Mouse (Mus musculus) CH12.LX (cell line): ENCODE data around the gene Fxyd1. TPM values are rescaled to one million over a fixed set of nuclear protein-coding genes. Genes with fewer than 3 reads are reported as not detected.

ENCODE experiments used
- DNase-seq: peaks from one replicate; pipeline ENCODE4 v3.0.0-alpha.2; 2013; ENCODE audit errors: extremely low read depth
- H3K27ac ChIP-seq: 2 replicates; pipeline ENCODE4 v1.5.1; 2012; ENCODE audit warnings: low read depth, mild to moderate bottlenecking, control low read depth, moderate library complexity; ENCODE audit not compliant: insufficient read depth
- H3K27me3 ChIP-seq: replicated peaks from 2 replicates; pipeline ENCODE3; 2012; ENCODE audit warnings: inconsistent platforms
- H3K36me3 ChIP-seq, 2 experiments: replicated peaks in 1 of 2; 2 replicates each; pipeline versions ENCODE3 to v1.6.1; 2012; ENCODE audit warnings: inconsistent platforms in 1 of 2, low read length in 1 of 2, mild to moderate bottlenecking in 1 of 2, mixed read lengths in 1 of 2, moderate library complexity in 1 of 2; ENCODE audit not compliant: control insufficient read depth in 1 of 2, insufficient read depth in 1 of 2
- H3K4me1 ChIP-seq, 2 experiments: 2 replicates each; pipeline ENCODE4 v1.6.1; 2012; ENCODE audit warnings: inconsistent platforms in 1 of 2, moderate library complexity in 1 of 2; ENCODE audit not compliant: insufficient read depth in 2 of 2, control insufficient read depth in 1 of 2
- H3K4me2 ChIP-seq: 2 replicates; pipeline ENCODE4 v1.6.1; 2012; ENCODE audit warnings: low read depth, mild to moderate bottlenecking, control low read depth; ENCODE audit not compliant: poor library complexity, insufficient read depth, severe bottlenecking
- H3K4me3 ChIP-seq, 3 experiments: fragments of 150-350 bp in 1 of 3; sonication (generic) in 1 of 3; replicated peaks in 1 of 3; 2 replicates each; pipeline versions ENCODE3 to v1.5.1; 2011 to 2012; ENCODE audit warnings: low read depth in 2 of 3, low read length in 2 of 3, mild to moderate bottlenecking in 2 of 3, moderate library complexity in 2 of 3, control low read depth in 1 of 3, improper control_type of control experiment in 1 of 3, inconsistent platforms in 1 of 3, mixed read lengths in 1 of 3; ENCODE audit not compliant: poor library complexity in 1 of 3
- H3K79me2 ChIP-seq: replicated peaks from 2 replicates; pipeline ENCODE4 v1.6.1; 2012; ENCODE audit warnings: mild to moderate bottlenecking, moderate library complexity; ENCODE audit not compliant: control insufficient read depth, poor library complexity, insufficient read depth, severe bottlenecking; ENCODE audit errors: extremely low read depth
- H3K9ac ChIP-seq: 2 replicates; pipeline ENCODE4 v1.6.1; 2012; ENCODE audit warnings: low read depth, mild to moderate bottlenecking, control low read depth, moderate library complexity; ENCODE audit not compliant: insufficient read depth
- H3K9me3 ChIP-seq: replicated peaks from 2 replicates; pipeline ENCODE3; 2012; ENCODE audit warnings: low read length, inconsistent platforms, mixed read lengths
- BHLHE40 ChIP-seq: IDR thresholded peaks from 2 replicates; pipeline ENCODE4 v1.6.1; 2011; ENCODE audit warnings: mild to moderate bottlenecking, low read depth, low read length, improper control_type of control experiment
- CHD1 ChIP-seq: IDR thresholded peaks from 2 replicates; pipeline ENCODE4 v1.6.1; 2012; ENCODE audit warnings: low read depth, low read length, improper control_type of control experiment, inconsistent platforms
- CHD2 ChIP-seq: IDR thresholded peaks from 2 replicates; pipeline ENCODE4 v1.6.1; 2011; ENCODE audit warnings: low read length, improper control_type of control experiment
- CTCF ChIP-seq, 2 experiments: IDR thresholded peaks in 1 of 2; conservative IDR thresholded peaks in 1 of 2; 2 replicates each; pipeline ENCODE4 v1.5.1; 2011 to 2012; ENCODE audit warnings: low read depth in 2 of 2, low read length in 2 of 2, improper control_type of control experiment in 1 of 2, inconsistent platforms in 1 of 2, mild to moderate bottlenecking in 1 of 2, moderate library complexity in 1 of 2
- ELF1 ChIP-seq: IDR thresholded peaks from 2 replicates; pipeline ENCODE4 v1.6.1; 2014; ENCODE audit warnings: low read depth, mild to moderate bottlenecking, inconsistent platforms, low read length, improper control_type of control experiment
- ETS1 ChIP-seq: conservative IDR thresholded peaks from 2 replicates; pipeline ENCODE4 v1.6.1; 2012; ENCODE audit warnings: low read depth, mild to moderate bottlenecking, inconsistent platforms, low read length, improper control_type of control experiment, moderate library complexity
- IRF4 ChIP-seq: IDR thresholded peaks from 2 replicates; pipeline ENCODE4 v1.6.1; 2014; ENCODE audit warnings: low read depth, mild to moderate bottlenecking, inconsistent platforms, low read length, improper control_type of control experiment
- JUND ChIP-seq: conservative IDR thresholded peaks from 2 replicates; pipeline ENCODE4 v1.6.1; 2011; ENCODE audit warnings: low read depth, low read length, improper control_type of control experiment
- MAX ChIP-seq: IDR thresholded peaks from 2 replicates; pipeline ENCODE4 v1.6.1; 2011; ENCODE audit warnings: low read length, improper control_type of control experiment
- MAZ ChIP-seq: IDR thresholded peaks from 2 replicates; pipeline ENCODE4 v1.6.1; 2012; ENCODE audit warnings: low read depth, mild to moderate bottlenecking, inconsistent platforms, low read length, improper control_type of control experiment, moderate library complexity
- MYC ChIP-seq: IDR thresholded peaks from 2 replicates; pipeline ENCODE4 v1.6.1; 2011; ENCODE audit warnings: low read depth, mild to moderate bottlenecking, improper control_type of control experiment, low read length
- POLR2AphosphoS2 ChIP-seq: IDR thresholded peaks from 2 replicates; pipeline ENCODE4 v1.6.1; 2011; ENCODE audit warnings: low read depth, low read length, improper control_type of control experiment
- RCOR1 ChIP-seq: conservative IDR thresholded peaks from 2 replicates; pipeline ENCODE4 v1.6.1; 2012; ENCODE audit warnings: low read depth, mild to moderate bottlenecking, inconsistent platforms, low read length, improper control_type of control experiment
- TBP ChIP-seq: conservative IDR thresholded peaks from 2 replicates; pipeline ENCODE4 v1.6.1; 2011; ENCODE audit warnings: low read depth, low read length, improper control_type of control experiment
- TCF12 ChIP-seq: IDR thresholded peaks from 2 replicates; pipeline ENCODE4 v1.6.1; 2014; ENCODE audit warnings: low read depth, mild to moderate bottlenecking, inconsistent platforms, low read length, improper control_type of control experiment
- USF1 ChIP-seq: IDR thresholded peaks from 2 replicates; pipeline ENCODE4 v1.6.1; 2014; ENCODE audit warnings: low read depth, mild to moderate bottlenecking, inconsistent platforms, low read length, improper control_type of control experiment
- USF2 ChIP-seq: conservative IDR thresholded peaks from 2 replicates; pipeline ENCODE4 v1.6.1; 2011; ENCODE audit warnings: low read depth, low read length, improper control_type of control experiment
- ZC3H11A ChIP-seq: IDR thresholded peaks from 2 replicates; pipeline ENCODE4 v1.6.1; 2012; ENCODE audit warnings: low read depth, mild to moderate bottlenecking, inconsistent platforms, low read length, improper control_type of control experiment
- ZKSCAN1 ChIP-seq: IDR thresholded peaks from 2 replicates; pipeline ENCODE4 v1.6.1; 2012; ENCODE audit warnings: low read depth, inconsistent platforms, low read length, improper control_type of control experiment, borderline replicate concordance
- ZMIZ1 ChIP-seq: IDR thresholded peaks from 2 replicates; pipeline ENCODE4 v1.6.1; 2012; ENCODE audit warnings: low read depth, mild to moderate bottlenecking, inconsistent platforms, low read length, improper control_type of control experiment
- dilution Hi-C: fragments of 300-500 bp; cut with MboI; formaldehyde crosslinking; loops from 2 replicates; pipeline ENCODE4 v1.14.3; 2020; ENCODE audit warnings: low sequenced_read_pairs; ENCODE audit not compliant: extremely low pct_unique_long_range_greater_than_20kb, extremely low pct_ligation_motif_present
- in situ Hi-C: fragments of 300-500 bp; cut with MboI; formaldehyde crosslinking; loops from 3 replicates; pipeline ENCODE4 v1.14.3; 2019; ENCODE audit warnings: low sequenced_read_pairs, low pct_ligation_motif_present, low pct_unique_long_range_greater_than_20kb, mixed read lengths
- polyA plus RNA-seq: library from polyadenylated mRNA; unstranded; fragments of >175 nt; gene quantifications from 2 replicates; pipeline ENCODE4 v1.2.1, GENCODE M21; 2012; ENCODE audit warnings: low read depth; ENCODE audit not compliant: insufficient read length
- total RNA-seq, 2 experiments: library from RNA; depleted of rRNA; stranded (reverse); fragments of 300-350 nt in 1 of 2; fragments of >200 nt in 1 of 2; gene quantifications; 2 replicates each; pipeline ENCODE4 v1.2.3; 2012 to 2014

Gene Fxyd1
- total and polyA plus RNA-seq, 3 experiments = not detected

- peaks cover 16 to 52% of the 10 kb centered on the region in 2 experiments for H3K4me1 ChIP-seq
- dilution Hi-C loops = no loop called here
- H3K36me3 ChIP-seq = peaks cover 0 to 63% of the 10 kb centered on the region in 2 experiments
- no peaks in the 10 kb centered on the region for H3K9me3 ChIP-seq
- no peak overlapping the region for H3K4me2 ChIP-seq
- H3K27ac ChIP-seq = no peak overlapping the region
- no peaks in the 10 kb centered on the region for H3K27me3 ChIP-seq
- no peak overlapping the region for H3K4me3 ChIP-seq
- no peaks in the 10 kb centered on the region for H3K79me2 ChIP-seq
- no peak overlapping the region for H3K9ac ChIP-seq
- peak; percentile 35; the same call in 1 of the 2 replicates for TF ChIP-seq USF1
- TF ChIP-seq RCOR1 = no peak
- no peak for TF ChIP-seq POLR2AphosphoS2
- no peak for TF ChIP-seq MAZ
- peak; percentile 16 to 45; a peak in 2 of 4 replicates for TF ChIP-seq CTCF (conservative IDR thresholded peaks at IDR 0.05 in 1 of 2, IDR thresholded peaks at IDR 0.05 in 1 of 2; ENCODE audit: low read depth in 2 of 2, low read length in 2 of 2)
- no peak for TF ChIP-seq ZMIZ1
- in situ Hi-C loops = no loop called here
- peak; percentile 48 for DNase-seq
Observed at GRCm38 (mm10) chr7:31034789-31035188, 22.2 kb downstream of the Fxyd1 start.

- Histone ChIP-seq H3K9me3 (no peaks in the 10 kb centered on the region), H3K4me3 (no peak overlapping the region), H3K4me1 (peaks cover 16 to 49% of the 10 kb centered on the region in 2 experiments), H3K4me2 (no peak overlapping the region), H3K79me2 (no peaks in the 10 kb centered on the region), H3K36me3 (peaks cover 0 to 53% of the 10 kb centered on the region in 2 experiments), H3K27me3 (no peaks in the 10 kb centered on the region)
- DNase-seq = peak; percentile 71
- in situ Hi-C loops = no loop called here
- TF ChIP-seq TBP = 0 out of 2 replicates have a peak, but pooled peaks have one; percentile 25
- no peak for TF ChIP-seq ZKSCAN1
- TF ChIP-seq CHD2 = no peak
- TF ChIP-seq ELF1 = peak; percentile 77
- TF ChIP-seq IRF4 = peak; percentile 30; the same call in 1 of the 2 replicates
- TF ChIP-seq, all 38 proteins: peak for 3
- dilution Hi-C loops = no loop called here
- no peak overlapping the region for H3K9ac ChIP-seq
- H3K27ac ChIP-seq = peak overlapping the region; percentile 39
Observed at GRCm38 (mm10) chr7:31033409-31034165, 23.4 kb downstream of the Fxyd1 start.

GRCm38 (mm10) chr7:31031731-31032130, 25.3 kb downstream of the Fxyd1 start:
- TF ChIP-seq JUND (no peak), CHD1 (no peak), BHLHE40 (no peak), USF2 (no peak), ETS1 (no peak), IRF4 (no peak), ZC3H11A (no peak), TBP (no peak), MAX (no peak), MYC (no peak), TCF12 (no peak)
- Histone ChIP-seq H3K9ac (no peak overlapping the region), H3K27me3 (no peaks in the 10 kb centered on the region), H3K4me1 (peaks cover 16 to 40% of the 10 kb centered on the region in 2 experiments), H3K4me3 (no peak overlapping the region), H3K9me3 (no peaks in the 10 kb centered on the region), H3K79me2 (no peaks in the 10 kb centered on the region), H3K4me2 (no peak overlapping the region), H3K27ac (no peak overlapping the region), H3K36me3 (peaks cover 0 to 41% of the 10 kb centered on the region in 2 experiments)
- no peak for DNase-seq
- in situ Hi-C loops = no loop called here
- dilution Hi-C loops = no loop called here
